Mouse (Mus musculus): ENCODE data around the gene Acvr1b. TPM values are rescaled to one million over a fixed set of nuclear protein-coding genes. Genes with fewer than 3 reads are reported as not detected.

The Acvr1b gene
- polyA plus RNA-seq, 1 experiment from 2014 or later: 8.9 TPM

GRCm38 (mm10) chr15:101133993-101134704 lies 39.7 kb upstream of the Acvr1b start:
- Histone ChIP-seq H3K27me3 (ENCODE audit: control insufficient read depth, insufficient read depth, low read length) (peaks cover 17% of the 10 kb centered on the region), H3K4me3 (ENCODE audit: low read depth, low read length) (no peak overlapping the region), H3K36me3 (ENCODE audit: control insufficient read depth, insufficient read depth, low read length) (no peaks in the 10 kb centered on the region), H3K27ac (ENCODE audit: low read depth, low read length) (peak overlapping the region; percentile 58), H3K9me3 (replicated peaks; ENCODE audit: control insufficient read depth, low read length) (no peaks in the 10 kb centered on the region), H3K4me2 (peak overlapping the region; percentile 37), H3K4me1 (ENCODE audit: control insufficient read depth, insufficient read depth, low read length) (peaks cover 19% of the 10 kb centered on the region), H3K9ac (ENCODE audit: low read depth, low read length) (no peak overlapping the region)
- no peak for ATAC-seq (replicated peaks; ENCODE audit: insufficient number of reproducible peaks, low FRiP score, low TSS enrichment)
- 26% methylated on average over 15 of the region's 15 CpGs for WGBS (ENCODE audit: insufficient replicate concordance)

- Histone ChIP-seq H3K4me2 (peak overlapping the region; percentile 3; the same call in 1 of the 2 replicates), H3K9me3 (replicated peaks; ENCODE audit: control insufficient read depth, low read length) (no peaks in the 10 kb centered on the region), H3K4me1 (ENCODE audit: control insufficient read depth, insufficient read depth, low read length) (peaks cover 25% of the 10 kb centered on the region), H3K27me3 (ENCODE audit: control insufficient read depth, insufficient read depth, low read length) (peaks cover 5% of the 10 kb centered on the region), H3K9ac (ENCODE audit: low read depth, low read length) (no peak overlapping the region), H3K4me3 (ENCODE audit: low read depth, low read length) (no peak overlapping the region), H3K36me3 (ENCODE audit: control insufficient read depth, insufficient read depth, low read length) (no peaks in the 10 kb centered on the region), H3K27ac (ENCODE audit: low read depth, low read length) (no peak overlapping the region)
- 43% methylated on average over 8 of the region's 8 CpGs for WGBS (ENCODE audit: insufficient replicate concordance)
- ATAC-seq (replicated peaks; ENCODE audit: insufficient number of reproducible peaks, low FRiP score, low TSS enrichment): no peak
These were observed 38.5 kb upstream of the Acvr1b start for GRCm38 (mm10) chr15:101135405-101135804.

GRCm38 (mm10) chr15:101137455-101137854 lies 36.4 kb upstream of the Acvr1b start:
- no peak for ATAC-seq (replicated peaks; ENCODE audit: insufficient number of reproducible peaks, low FRiP score, low TSS enrichment)
- Histone ChIP-seq H3K4me3 (ENCODE audit: low read depth, low read length) (no peak overlapping the region), H3K4me1 (ENCODE audit: control insufficient read depth, insufficient read depth, low read length) (peaks cover 23% of the 10 kb centered on the region), H3K36me3 (ENCODE audit: control insufficient read depth, insufficient read depth, low read length) (no peaks in the 10 kb centered on the region), H3K9ac (ENCODE audit: low read depth, low read length) (no peak overlapping the region), H3K9me3 (replicated peaks; ENCODE audit: control insufficient read depth, low read length) (no peaks in the 10 kb centered on the region), H3K27ac (ENCODE audit: low read depth, low read length) (no peak overlapping the region), H3K27me3 (ENCODE audit: control insufficient read depth, insufficient read depth, low read length) (peaks cover 5% of the 10 kb centered on the region), H3K4me2 (no peak overlapping the region)
- 75% methylated on average over 11 of the region's 11 CpGs for WGBS (ENCODE audit: insufficient replicate concordance)

- 74% methylated on average over 3 of the region's 3 CpGs for WGBS (ENCODE audit: insufficient replicate concordance)
- ATAC-seq (replicated peaks; ENCODE audit: insufficient number of reproducible peaks, low FRiP score, low TSS enrichment): no peak
- no peaks in the 10 kb centered on the region for H3K9me3 ChIP-seq (replicated peaks; ENCODE audit: control insufficient read depth, low read length)
- peaks cover 5% of the 10 kb centered on the region for H3K27me3 ChIP-seq (ENCODE audit: control insufficient read depth, insufficient read depth, low read length)
- H3K27ac ChIP-seq (ENCODE audit: low read depth, low read length): no peak overlapping the region
- H3K4me2 ChIP-seq: no peak overlapping the region
- H3K36me3 ChIP-seq (ENCODE audit: control insufficient read depth, insufficient read depth, low read length): no peaks in the 10 kb centered on the region
- H3K4me3 ChIP-seq (ENCODE audit: low read depth, low read length): no peak overlapping the region
- peaks cover 31% of the 10 kb centered on the region for H3K4me1 ChIP-seq (ENCODE audit: control insufficient read depth, insufficient read depth, low read length)
- no peak overlapping the region for H3K9ac ChIP-seq (ENCODE audit: low read depth, low read length)
These were observed 35.2 kb upstream of the Acvr1b start for GRCm38 (mm10) chr15:101138675-101139074.

GRCm38 (mm10) chr15:101139885-101140284 lies 34.0 kb upstream of the Acvr1b start:
- Histone ChIP-seq H3K9ac (ENCODE audit: low read depth, low read length) (peak overlapping the region; percentile 22; the same call in 1 of the 2 replicates), H3K9me3 (replicated peaks; ENCODE audit: control insufficient read depth, low read length) (no peaks in the 10 kb centered on the region), H3K4me3 (ENCODE audit: low read depth, low read length) (no peak overlapping the region), H3K4me1 (ENCODE audit: control insufficient read depth, insufficient read depth, low read length) (peaks cover 33% of the 10 kb centered on the region), H3K36me3 (ENCODE audit: control insufficient read depth, insufficient read depth, low read length) (no peaks in the 10 kb centered on the region), H3K27me3 (ENCODE audit: control insufficient read depth, insufficient read depth, low read length) (peaks cover 5% of the 10 kb centered on the region), H3K27ac (ENCODE audit: low read depth, low read length) (no peak overlapping the region), H3K4me2 (peak overlapping the region; percentile 17; the same call in 1 of the 2 replicates)
- WGBS (ENCODE audit: insufficient replicate concordance): 6% methylated on average over 12 of the region's 12 CpGs
- no peak for ATAC-seq (replicated peaks; ENCODE audit: insufficient number of reproducible peaks, low FRiP score, low TSS enrichment)

GRCm38 (mm10) chr15:101140587-101140986 lies 33.3 kb upstream of the Acvr1b start:
- Histone ChIP-seq H3K4me1 (ENCODE audit: control insufficient read depth, insufficient read depth, low read length) (peaks cover 39% of the 10 kb centered on the region), H3K36me3 (ENCODE audit: control insufficient read depth, insufficient read depth, low read length) (no peaks in the 10 kb centered on the region), H3K9me3 (replicated peaks; ENCODE audit: control insufficient read depth, low read length) (no peaks in the 10 kb centered on the region), H3K27ac (ENCODE audit: low read depth, low read length) (no peak overlapping the region), H3K4me3 (ENCODE audit: low read depth, low read length) (no peak overlapping the region), H3K27me3 (ENCODE audit: control insufficient read depth, insufficient read depth, low read length) (peaks cover 5% of the 10 kb centered on the region), H3K4me2 (peak overlapping the region; percentile 28; the same call in 1 of the 2 replicates), H3K9ac (ENCODE audit: low read depth, low read length) (no peak overlapping the region)
- no peak for ATAC-seq (replicated peaks; ENCODE audit: insufficient number of reproducible peaks, low FRiP score, low TSS enrichment)
- 22% methylated on average over 6 of the region's 6 CpGs for WGBS (ENCODE audit: insufficient replicate concordance)

- peaks cover 44% of the 10 kb centered on the region for H3K4me1 ChIP-seq (ENCODE audit: control insufficient read depth, insufficient read depth, low read length)
These were observed 32.8 kb upstream of the Acvr1b start for GRCm38 (mm10) chr15:101141061-101141541.

GRCm38 (mm10) chr15:101142672-101143071 lies 31.2 kb upstream of the Acvr1b start:
- Histone ChIP-seq H3K9ac (ENCODE audit: low read depth, low read length) (no peak overlapping the region), H3K27ac (ENCODE audit: low read depth, low read length) (no peak overlapping the region), H3K4me3 (ENCODE audit: low read depth, low read length) (no peak overlapping the region), H3K36me3 (ENCODE audit: control insufficient read depth, insufficient read depth, low read length) (no peaks in the 10 kb centered on the region), H3K4me1 (ENCODE audit: control insufficient read depth, insufficient read depth, low read length) (peaks cover 60% of the 10 kb centered on the region), H3K4me2 (no peak overlapping the region), H3K9me3 (replicated peaks; ENCODE audit: control insufficient read depth, low read length) (no peaks in the 10 kb centered on the region), H3K27me3 (ENCODE audit: control insufficient read depth, insufficient read depth, low read length) (no peaks in the 10 kb centered on the region)
- ATAC-seq (replicated peaks; ENCODE audit: insufficient number of reproducible peaks, low FRiP score, low TSS enrichment): no peak
- 44% methylated on average over 8 of the region's 8 CpGs for WGBS (ENCODE audit: insufficient replicate concordance)

More at GRCm38 (mm10) chr15:101141061-101141541, 32.8 kb upstream of the Acvr1b start:
- peak; percentile 74 for ATAC-seq (replicated peaks; ENCODE audit: insufficient number of reproducible peaks, low FRiP score, low TSS enrichment)
- Histone ChIP-seq H3K4me3 (ENCODE audit: low read depth, low read length) (no peak overlapping the region), H3K9ac (ENCODE audit: low read depth, low read length) (no peak overlapping the region), H3K27ac (ENCODE audit: low read depth, low read length) (no peak overlapping the region), H3K9me3 (replicated peaks; ENCODE audit: control insufficient read depth, low read length) (no peaks in the 10 kb centered on the region), H3K27me3 (ENCODE audit: control insufficient read depth, insufficient read depth, low read length) (peaks cover under 1% of the 10 kb centered on the region), H3K36me3 (ENCODE audit: control insufficient read depth, insufficient read depth, low read length) (no peaks in the 10 kb centered on the region), H3K4me2 (peak overlapping the region; percentile 28; the same call in 1 of the 2 replicates)
- 3% methylated on average over 8 of the region's 14 CpGs for WGBS (ENCODE audit: insufficient replicate concordance)
